Mouse (Mus musculus): ENCODE measurements at regions not wholly inside any gene's neighbourhood (a gene's known extent, or its start where the extent isn't known, plus 50 kb on each side); places are given as distances from the start of the nearest gene placed in this dataset.

DNA sequence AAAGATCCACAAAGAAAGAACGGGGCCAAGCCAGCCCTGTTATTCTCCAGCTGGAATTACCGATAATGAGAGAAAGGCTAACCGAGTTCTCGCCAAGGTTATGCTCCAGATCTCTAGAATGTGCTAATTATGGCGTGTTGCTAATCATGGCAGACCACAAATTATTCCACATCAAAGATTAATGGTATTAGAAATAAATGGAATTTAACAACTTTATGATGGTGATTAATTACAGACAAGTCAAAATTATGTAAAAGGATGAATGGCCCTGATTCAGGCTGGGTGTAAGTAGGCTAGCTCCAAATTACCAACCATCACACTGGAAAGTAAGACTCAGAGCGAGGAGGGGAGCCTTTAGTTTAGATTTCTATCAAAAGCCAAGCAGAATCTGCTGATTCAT lies 151.0 kb upstream of the Stac start:
- no peak for ATAC-seq (ENCODE audit: insufficient number of reproducible peaks, low FRiP score, low TSS enrichment)

DNA sequence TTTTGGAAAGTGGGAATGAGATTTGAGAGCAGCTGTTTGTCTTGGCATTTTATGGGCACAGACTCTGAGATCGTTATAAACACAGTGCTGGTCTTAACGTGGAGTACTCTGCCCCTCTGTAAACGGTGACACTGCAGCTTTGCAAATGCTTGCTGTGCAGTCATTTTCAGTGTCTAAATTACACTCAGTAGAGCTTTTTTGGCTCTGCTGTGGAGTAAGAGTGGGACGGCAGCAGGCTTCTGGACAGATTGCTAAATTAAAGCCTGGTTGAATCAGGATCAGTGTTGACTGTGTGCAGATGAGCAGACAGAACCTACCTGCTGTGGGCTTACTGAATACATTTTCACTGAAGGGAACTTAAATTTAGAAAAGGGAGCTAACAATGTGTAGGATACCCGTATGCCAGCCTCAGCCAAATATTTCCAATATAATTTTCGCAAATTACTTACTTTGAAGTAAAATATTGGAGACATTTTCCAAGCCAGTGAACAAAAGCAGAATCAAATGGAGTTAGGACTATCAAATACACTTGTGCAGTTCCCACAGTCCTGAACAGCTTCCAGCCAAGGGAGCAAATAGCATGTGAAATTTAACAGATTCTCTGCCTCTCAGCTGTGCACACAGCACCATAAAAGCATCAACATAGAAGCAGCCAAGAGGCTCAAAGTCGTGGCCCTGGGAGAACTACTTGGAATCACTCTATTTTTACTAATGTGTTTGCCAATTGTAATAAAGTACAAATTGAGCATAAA lies 148.1 kb upstream of the Stac start:
- ATAC-seq (ENCODE audit: insufficient number of reproducible peaks, low FRiP score, low TSS enrichment) = no peak

DNA sequence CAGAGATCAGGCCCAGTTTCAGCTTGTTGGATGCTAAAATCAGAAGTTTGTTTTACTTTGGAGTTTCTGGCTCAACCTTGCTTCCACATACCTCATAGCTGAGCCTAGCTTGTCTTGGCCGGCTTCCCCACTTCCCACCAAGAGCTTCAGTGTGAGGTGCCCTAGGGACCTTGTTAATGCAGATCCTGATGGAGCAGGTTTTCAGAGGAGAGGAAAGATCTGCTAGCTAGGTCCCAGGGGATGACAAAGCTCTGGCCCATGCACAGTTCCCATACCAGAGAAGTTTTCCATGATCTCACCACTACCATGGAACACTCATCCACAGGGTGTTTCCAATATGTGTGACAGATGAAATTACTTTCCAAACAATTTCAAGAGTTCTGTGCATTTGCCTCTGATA lies 131.9 kb upstream of the Stac start:
- ATAC-seq (ENCODE audit: insufficient number of reproducible peaks, low FRiP score, low TSS enrichment) = no peak

DNA sequence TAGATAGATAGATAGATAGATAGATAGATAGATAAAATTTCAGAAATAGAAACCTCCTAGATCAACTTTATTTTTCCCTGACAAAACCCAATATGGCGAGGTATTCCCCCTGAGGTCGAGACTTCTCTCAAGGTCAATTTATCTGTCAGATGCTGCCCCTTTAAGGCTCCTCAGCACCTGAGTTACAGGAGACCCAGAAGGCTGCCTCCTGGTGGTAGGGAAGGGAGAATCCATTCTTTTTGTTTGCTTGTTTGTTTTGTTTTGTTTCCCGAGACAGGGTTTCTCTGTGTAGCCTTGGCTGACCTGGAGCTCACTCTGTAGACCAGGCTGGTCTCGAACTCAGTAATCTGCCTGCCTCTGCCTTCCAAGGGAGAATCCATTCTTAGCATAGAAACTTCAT lies 127.3 kb upstream of the Stac start:
- ATAC-seq (ENCODE audit: insufficient number of reproducible peaks, low FRiP score, low TSS enrichment) = no peak

DNA sequence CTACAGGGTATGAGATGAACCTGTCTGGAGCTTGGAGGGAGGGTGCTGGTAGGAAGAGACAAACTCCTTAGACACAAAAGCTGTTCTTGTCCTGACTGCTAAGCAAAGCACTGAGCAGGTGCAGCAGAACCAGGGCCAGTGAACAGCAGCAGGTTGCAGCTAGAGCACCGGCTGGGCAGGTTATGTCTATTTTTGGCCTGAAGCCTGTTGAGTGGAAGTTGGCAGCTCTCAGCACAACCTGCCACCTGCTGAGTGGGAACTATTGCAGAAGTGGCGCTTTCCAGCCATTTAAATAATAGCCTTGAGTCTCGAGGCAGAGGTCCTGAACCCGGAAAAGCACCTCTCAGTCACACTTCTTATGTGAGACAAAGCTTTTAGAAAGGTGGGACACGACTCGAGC lies 114.8 kb upstream of the Stac start:
- no peak for ATAC-seq (ENCODE audit: insufficient number of reproducible peaks, low FRiP score, low TSS enrichment)

DNA sequence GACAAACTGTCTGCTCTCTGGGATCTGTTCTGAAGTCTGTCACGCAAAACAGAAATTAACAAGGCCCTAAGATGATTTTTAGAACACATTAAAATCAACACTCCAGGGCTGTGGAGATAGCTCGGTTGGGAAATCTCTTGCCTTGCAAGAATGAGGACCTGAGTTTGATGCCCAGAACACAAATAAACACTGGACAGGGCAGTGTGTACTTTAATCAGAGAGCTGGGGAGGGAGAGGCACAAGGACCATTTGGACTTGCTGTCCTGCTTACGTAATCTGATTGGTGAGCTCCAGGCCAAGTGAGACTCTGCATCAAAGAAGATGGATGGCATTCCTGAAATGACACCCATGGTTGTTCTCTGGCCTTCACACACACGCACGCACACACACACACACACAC lies 111.2 kb upstream of the Stac start:
- no peak for ATAC-seq (ENCODE audit: insufficient number of reproducible peaks, low FRiP score, low TSS enrichment)

DNA sequence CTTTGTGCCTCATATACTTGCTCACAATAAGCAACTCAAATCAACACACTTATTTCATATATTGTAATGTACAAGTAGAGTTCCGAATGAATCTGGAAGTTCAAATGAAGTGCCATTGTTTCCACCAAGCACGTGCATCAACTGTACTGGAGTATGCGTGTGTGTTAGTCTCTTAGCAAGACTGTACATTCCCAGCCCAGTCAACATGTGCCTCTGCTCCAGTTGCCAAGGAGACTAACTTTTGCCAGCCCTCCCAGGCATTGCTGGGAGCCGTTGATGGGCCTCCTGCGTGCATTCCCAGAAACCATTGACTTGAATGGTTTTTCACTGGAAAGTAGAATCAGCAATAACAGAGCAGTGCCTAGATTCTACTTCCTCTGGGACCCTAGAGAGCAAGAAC lies 110.7 kb upstream of the Stac start:
- ATAC-seq (ENCODE audit: insufficient number of reproducible peaks, low FRiP score, low TSS enrichment) = no peak

DNA sequence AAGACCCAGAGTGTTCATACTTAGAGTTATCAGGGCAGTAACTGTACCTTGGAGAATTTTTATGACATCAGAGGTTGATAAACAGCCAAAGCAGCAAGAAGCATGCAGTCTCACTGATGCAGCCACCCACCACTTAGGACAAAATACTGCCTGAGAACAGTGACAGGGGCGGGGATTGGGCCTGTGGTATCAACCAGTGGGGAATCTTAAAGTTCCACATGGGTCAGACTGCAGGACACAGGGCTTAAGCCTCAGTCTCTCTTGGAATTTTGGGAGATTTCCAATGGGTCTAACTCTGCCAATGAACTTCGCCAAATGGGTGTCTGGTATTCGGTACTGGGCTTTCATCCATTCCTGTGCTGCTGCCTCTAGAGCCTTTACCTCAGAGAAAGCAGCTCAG lies 88.8 kb upstream of the Stac start:
- ATAC-seq (ENCODE audit: insufficient number of reproducible peaks, low FRiP score, low TSS enrichment) = no peak

DNA sequence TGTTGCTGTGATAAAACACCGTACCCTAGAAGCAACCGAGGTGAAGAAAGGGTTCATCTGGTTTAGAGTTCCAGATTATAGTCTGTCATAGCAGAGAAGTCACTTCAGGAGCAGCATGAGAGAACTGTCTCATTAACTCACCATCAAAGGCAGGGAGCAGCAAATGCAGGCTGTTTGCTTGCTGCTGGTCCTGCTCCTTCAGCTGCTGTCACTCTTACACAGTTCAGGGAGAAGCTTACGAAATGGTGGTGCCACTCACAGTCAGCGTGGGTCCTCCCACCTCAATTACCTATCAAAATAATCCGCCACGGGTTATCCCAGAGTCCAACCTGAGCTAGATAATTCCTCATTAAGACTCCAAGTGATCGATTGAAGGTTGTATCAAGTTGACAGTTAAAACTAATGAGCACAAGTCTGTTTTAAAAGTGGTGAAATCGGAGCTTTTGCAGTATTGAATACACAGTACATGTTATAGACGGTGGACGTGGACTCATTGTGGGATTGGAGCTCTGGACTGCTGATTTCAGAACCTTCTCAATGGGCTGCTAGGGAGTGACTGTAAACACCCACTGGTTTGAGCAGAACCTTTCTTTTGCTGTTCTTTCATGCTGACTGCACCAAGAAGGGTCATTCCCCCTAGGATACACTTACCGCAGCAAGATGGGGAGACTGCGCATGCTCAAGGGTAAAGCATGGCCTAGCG lies 87.4 kb upstream of the Stac start:
- ATAC-seq (ENCODE audit: insufficient number of reproducible peaks, low FRiP score, low TSS enrichment) = no peak

DNA sequence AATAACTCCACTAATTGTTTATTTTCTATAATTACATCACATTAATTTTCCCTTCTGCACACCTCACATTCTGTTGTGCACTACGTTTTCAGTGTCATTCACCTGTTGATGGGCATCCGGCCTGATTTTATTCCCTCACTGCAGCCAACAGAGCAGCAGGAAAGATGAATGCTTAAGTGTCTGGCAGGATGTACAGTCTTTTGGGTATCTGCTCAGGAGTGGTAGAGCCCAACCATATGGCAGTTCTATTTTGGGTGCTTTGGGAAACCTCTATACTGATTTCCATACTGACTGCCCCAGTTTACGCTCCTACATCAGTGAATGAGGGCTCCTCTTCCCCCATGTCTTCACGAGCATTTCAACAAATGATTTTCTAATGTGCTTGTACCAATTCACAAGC lies 84.1 kb upstream of the Stac start:
- ATAC-seq (ENCODE audit: insufficient number of reproducible peaks, low FRiP score, low TSS enrichment) = no peak

DNA sequence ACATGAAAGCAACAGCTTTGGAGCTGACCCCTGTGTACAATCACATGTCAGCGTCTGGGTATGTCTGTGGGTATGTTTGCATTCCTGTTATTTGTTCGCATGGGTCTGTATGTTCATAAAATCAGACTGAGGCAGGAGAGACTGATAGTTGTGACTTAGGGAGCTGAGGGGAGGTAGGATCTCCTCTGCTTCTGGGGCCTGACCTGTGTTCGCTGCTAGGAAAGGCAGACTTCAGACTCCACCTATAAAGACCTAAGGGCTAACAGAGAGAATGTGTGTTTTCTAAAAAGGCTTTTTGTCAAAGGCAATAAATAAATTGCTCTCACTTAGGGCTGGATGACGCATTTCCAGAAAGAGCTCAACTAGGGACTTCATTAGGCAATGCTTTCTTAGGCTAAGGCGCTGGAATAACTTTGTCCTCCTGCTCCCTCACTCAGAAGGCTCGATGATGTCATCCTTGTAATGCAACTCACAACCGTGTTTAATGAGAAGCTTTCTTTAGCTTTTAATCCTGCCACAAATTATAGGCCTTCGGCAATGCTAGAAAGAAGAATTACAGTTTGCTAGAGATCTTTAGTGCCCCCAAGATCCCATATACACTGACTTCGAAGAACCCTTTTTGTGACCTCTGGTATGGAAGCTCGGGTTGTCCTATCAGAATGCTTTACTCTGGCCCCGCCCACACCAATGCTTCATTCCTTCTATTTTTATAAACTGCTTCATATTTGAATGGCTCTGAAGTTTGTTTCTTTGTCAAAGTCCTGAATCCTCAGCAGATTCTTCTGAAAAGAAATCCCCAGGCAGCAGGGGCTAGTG lies 72.7 kb upstream of the Stac start:
- ATAC-seq (ENCODE audit: insufficient number of reproducible peaks, low FRiP score, low TSS enrichment) = no peak

DNA sequence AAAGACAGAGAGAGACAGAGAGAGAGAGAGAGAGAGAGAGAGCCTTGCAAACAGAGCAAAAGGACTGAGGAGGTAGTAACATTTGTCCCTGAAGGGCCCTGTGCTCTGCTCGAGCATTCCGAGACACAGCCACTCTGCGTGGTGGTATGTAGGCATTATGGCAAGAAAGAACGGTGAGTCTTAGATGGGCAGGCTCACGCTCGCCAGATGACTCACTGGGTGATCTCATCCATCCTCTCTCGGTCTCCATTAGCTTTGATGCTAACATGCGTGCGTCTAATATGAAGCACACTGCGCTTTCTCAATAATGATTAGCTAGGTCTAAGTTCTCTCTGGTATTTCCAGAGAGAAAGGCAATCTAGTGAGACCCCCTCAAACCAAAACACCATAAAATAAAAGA lies 65.1 kb upstream of the Stac start:
- ATAC-seq (ENCODE audit: insufficient number of reproducible peaks, low FRiP score, low TSS enrichment) = no peak

DNA sequence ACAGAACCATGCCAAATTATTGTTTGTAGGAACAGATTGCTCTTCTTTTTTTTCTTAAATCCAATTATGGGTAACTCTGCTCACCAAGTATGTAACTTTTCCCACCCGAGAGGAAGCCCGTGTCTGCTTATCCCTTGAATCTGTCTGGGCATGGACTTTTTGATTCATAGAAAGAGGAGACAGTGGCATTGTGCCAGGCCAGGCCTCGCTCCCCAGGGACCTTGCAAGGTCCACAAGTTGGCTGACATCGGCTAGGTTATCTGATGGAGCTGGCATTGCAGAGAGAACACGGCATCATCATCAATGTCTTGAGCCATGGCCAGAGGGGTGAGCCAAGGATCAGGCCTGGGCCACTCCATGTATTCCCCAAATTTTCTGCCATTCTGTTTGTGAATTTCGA lies 56.0 kb upstream of the Stac start:
- ATAC-seq (ENCODE audit: insufficient number of reproducible peaks, low FRiP score, low TSS enrichment) = no peak

DNA sequence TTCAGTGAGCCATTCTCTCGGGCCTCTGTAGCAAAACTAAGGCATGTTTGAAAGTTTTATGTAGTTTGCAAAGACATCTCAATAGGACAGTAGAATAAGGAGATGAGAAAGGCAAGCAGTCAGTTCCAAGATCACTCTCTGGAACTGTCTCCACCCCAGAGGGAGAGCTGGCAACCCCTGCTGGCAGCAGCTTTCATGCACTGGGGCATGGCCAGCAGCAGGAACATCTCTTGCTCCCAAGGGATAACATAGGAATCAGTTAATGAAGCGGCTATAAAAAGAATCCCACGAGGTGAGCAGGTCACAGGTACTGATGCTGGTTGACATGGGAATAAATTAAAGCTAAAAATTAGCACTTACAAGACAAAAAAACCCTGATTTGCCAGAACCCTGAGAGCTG lies 55.1 kb upstream of the Stac start:
- no peak for ATAC-seq (ENCODE audit: insufficient number of reproducible peaks, low FRiP score, low TSS enrichment)
